Mouse (Mus musculus): ENCODE measurements around the gene Atxn1.

GRCm38 (mm10) chr13:45934841-45935240 is 30.0 kb downstream of the Atxn1 start:
- TF ChIP-seq CTCF (IDR thresholded peaks at IDR 0.05; ENCODE audit: extremely low read depth, insufficient read length, insufficient replicate concordance, low read depth, low read length) = no peak
- TF ChIP-seq POLR2A (IDR thresholded peaks at IDR 0.05; ENCODE audit: low read depth, low read length) = no peak
